Mouse (Mus musculus): Measurements from ENCODE around the gene Sp2.

DNA sequence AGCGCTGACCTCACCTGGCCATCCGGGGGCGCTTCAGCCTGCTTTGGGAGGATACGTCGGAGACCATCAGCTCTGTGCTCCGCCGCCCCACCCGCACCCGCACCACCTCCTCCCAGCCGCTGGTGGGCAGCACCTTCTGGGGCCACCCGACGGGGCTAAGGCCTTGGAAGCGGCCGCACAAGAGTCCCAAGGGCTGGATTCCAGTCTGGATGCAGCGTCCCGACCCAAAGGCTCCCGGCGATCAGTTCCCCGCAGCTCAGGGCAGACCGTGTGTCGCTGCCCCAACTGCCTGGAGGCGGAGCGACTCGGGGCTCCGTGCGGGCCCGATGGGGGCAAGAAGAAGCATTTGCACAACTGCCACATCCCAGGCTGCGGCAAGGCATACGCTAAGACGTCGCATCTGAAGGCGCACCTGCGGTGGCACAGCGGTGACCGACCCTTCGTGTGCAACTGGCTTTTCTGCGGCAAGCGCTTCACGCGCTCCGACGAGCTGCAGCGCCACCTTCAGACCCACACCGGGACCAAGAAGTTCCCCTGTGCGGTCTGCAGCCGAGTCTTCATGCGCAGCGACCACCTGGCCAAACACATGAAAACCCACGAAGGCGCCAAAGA is 39.2 kb upstream of the Sp2 start:
- TF ChIP-seq CTCF (IDR thresholded peaks at IDR 0.05; ENCODE audit: low read depth) (peak; percentile 76), EP300 (optimal IDR thresholded peaks at IDR 0.05) (no peak)

Data from stomach, postnatal 0 days (tissue).